Comparison of ENCODE assay signal across 9 mouse cellular contexts in the genomic region with DNA sequence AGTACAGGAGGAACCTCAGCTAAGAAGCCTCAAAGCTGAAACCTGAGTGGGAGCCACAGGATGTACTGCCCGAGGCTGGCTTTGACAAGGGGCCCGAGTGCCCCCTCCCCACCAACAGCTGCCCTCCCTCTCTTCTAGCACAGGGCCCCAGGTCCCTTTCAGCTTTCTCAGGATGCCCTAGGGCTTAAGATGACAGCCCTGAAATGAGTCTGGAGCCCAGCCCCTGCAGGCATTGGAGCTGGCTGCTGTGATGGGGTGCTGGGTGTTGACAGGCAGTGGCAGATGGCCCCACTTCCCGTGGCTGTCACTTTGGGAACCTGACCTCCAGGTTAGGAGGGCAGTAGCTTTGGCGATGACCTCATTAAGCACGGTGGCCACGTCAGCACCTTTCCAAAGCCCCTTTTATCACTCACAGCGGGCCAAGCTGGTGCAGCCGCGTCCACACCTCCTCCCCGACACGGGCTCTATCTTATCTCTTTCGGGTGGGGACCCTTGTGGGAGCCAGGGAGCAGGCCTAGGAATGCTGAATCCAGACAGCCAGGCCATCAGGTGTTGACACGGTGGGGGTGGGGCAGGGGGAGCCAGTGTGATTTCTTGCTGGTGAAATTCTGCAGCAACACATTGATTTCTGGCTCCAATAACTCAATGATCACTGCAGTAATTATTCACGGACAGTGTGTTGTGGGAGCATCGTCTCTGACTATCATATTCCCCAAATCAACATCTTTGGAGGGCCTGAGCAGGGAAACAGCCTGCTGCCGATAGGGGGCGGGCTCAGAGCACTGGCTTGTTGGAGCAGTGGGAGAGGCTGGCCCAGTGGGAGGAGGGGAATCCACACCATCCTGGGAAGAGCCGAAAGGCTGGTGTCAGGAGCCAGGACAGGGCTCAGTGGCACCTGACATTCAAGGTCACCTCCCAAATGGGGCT. TPM values are rescaled to one million over a fixed set of nuclear protein-coding genes. Genes with fewer than 3 reads are reported as not detected.
DNase-seq lines count a peak whose midpoint lies in the region; ATAC-seq and TF ChIP-seq lines count a peak whose summit lies in the region.
"Had no signal": no experiment of that assay in that cellular context is flagged by ENCODE, and none has a peak within 500 bp of the region (broad histone marks: within the 10 kb centered on the region; RNA-seq: fewer than 3 reads in every experiment).

No protein-coding gene starts in this region.

- TF ChIP-seq CTCF in forebrain, postnatal 0 days (IDR thresholded peaks at IDR 0.05; ENCODE audit: low read depth), result peak; percentile 67
- peak; percentile 74 for TF ChIP-seq CTCF in lung, embryonic 14.5 days (IDR thresholded peaks at IDR 0.05; ENCODE audit: low read depth)

- no peak overlapping the region for H3K27ac ChIP-seq in forebrain, postnatal 0 days (ENCODE audit: low read depth, low read length)
- H3K27ac ChIP-seq in intestine, embryonic 14.5 days (ENCODE audit: low read depth), result no peak overlapping the region
- H3K27ac ChIP-seq in lung, embryonic 14.5 days (ENCODE audit: low read depth), result no peak overlapping the region
- no peak overlapping the region for H3K27ac ChIP-seq in stomach, embryonic 15.5 days
- H3K27ac ChIP-seq: neural tube, embryonic 13.5 days had no signal

- H3K9ac ChIP-seq in forebrain, postnatal 0 days, result no peak overlapping the region
- H3K9ac ChIP-seq in intestine, embryonic 14.5 days (ENCODE audit: low read length), result no peak overlapping the region
- H3K9ac ChIP-seq in lung, embryonic 14.5 days, result no peak overlapping the region
- no peak overlapping the region for H3K9ac ChIP-seq in stomach, embryonic 15.5 days
- H3K9ac ChIP-seq: neural tube, embryonic 13.5 days had no signal

- H3K36me3 ChIP-seq in forebrain, postnatal 0 days (ENCODE audit: insufficient read depth), result no peaks in the 10 kb centered on the region
- H3K36me3 ChIP-seq in intestine, embryonic 14.5 days (ENCODE audit: control insufficient read depth, insufficient read depth, low read length), result no peaks in the 10 kb centered on the region
- H3K36me3 ChIP-seq in lung, embryonic 14.5 days (ENCODE audit: insufficient read depth), result no peaks in the 10 kb centered on the region
- H3K36me3 ChIP-seq in stomach, embryonic 15.5 days, result no peaks in the 10 kb centered on the region
- H3K36me3 ChIP-seq: neural tube, embryonic 13.5 days had no signal

- 0 out of 2 replicates have a peak, but pooled peaks cover 8% of the 10 kb centered on the region for H3K4me1 ChIP-seq in forebrain, postnatal 0 days (ENCODE audit: insufficient read depth)
- H3K4me1 ChIP-seq in intestine, embryonic 14.5 days (replicated peaks; ENCODE audit: control insufficient read depth, insufficient read depth, low read length), result peaks cover 14% of the 10 kb centered on the region
- H3K4me1 ChIP-seq in lung, embryonic 14.5 days (ENCODE audit: insufficient read depth), result peaks cover 13% of the 10 kb centered on the region
- H3K4me1 ChIP-seq in stomach, embryonic 15.5 days, result peaks cover 14% of the 10 kb centered on the region

- intact Hi-C loops in heart, postnatal 25 days (cut with DNase I), result loop anchor here (2.0 kb wide), 1 partner anchor 63 kb away; no protein-coding TSS in a partner anchor

- H3K27me3 ChIP-seq in forebrain, postnatal 0 days (ENCODE audit: insufficient read depth, low read length), result no peaks in the 10 kb centered on the region
- no peaks in the 10 kb centered on the region for H3K27me3 ChIP-seq in intestine, embryonic 14.5 days (replicated peaks; ENCODE audit: control insufficient read depth, insufficient read depth, low read length)
- H3K27me3 ChIP-seq in lung, embryonic 14.5 days (ENCODE audit: insufficient read depth, low read length), result no peaks in the 10 kb centered on the region
- no peaks in the 10 kb centered on the region for H3K27me3 ChIP-seq in stomach, embryonic 15.5 days (replicated peaks)

- no peak overlapping the region for H3K4me2 ChIP-seq in forebrain, postnatal 0 days (ENCODE audit: low read depth)
- H3K4me2 ChIP-seq in intestine, embryonic 14.5 days (ENCODE audit: low read length), result no peak overlapping the region
- H3K4me2 ChIP-seq in lung, embryonic 14.5 days, result no peak overlapping the region
- H3K4me2 ChIP-seq in stomach, embryonic 15.5 days, result no peak overlapping the region
- H3K4me2 ChIP-seq: neural tube, embryonic 13.5 days had no signal

- no peak overlapping the region for H3K4me3 ChIP-seq in forebrain, postnatal 0 days (ENCODE audit: low read depth, low read length)
- no peak overlapping the region for H3K4me3 ChIP-seq in intestine, embryonic 14.5 days (ENCODE audit: low read depth, low read length)
- H3K4me3 ChIP-seq in lung, embryonic 14.5 days (ENCODE audit: low read depth, low read length), result no peak overlapping the region
- H3K4me3 ChIP-seq in stomach, embryonic 15.5 days (replicated peaks), result no peak overlapping the region
- H3K4me3 ChIP-seq: neural tube, embryonic 13.5 days had no signal

- peak; percentile 55 for ATAC-seq in forebrain, postnatal 0 days
- peak; percentile 57 for ATAC-seq in intestine, embryonic 14.5 days (replicated peaks; ENCODE audit: low FRiP score, low TSS enrichment, low read depth)
- peak; percentile 40; the same call in 1 of the 2 replicates for ATAC-seq in lung, embryonic 14.5 days (ENCODE audit: insufficient read depth)
- peak; percentile 23; the same call in 1 of the 2 replicates for ATAC-seq in stomach, embryonic 15.5 days (ENCODE audit: insufficient read depth, low FRiP score, low read depth)

- no peaks in the 10 kb centered on the region for H3K9me3 ChIP-seq in forebrain, postnatal 0 days (ENCODE audit: low read length)
- H3K9me3 ChIP-seq in intestine, embryonic 14.5 days (ENCODE audit: control insufficient read depth, low read length), result no peaks in the 10 kb centered on the region
- no peaks in the 10 kb centered on the region for H3K9me3 ChIP-seq in lung, embryonic 14.5 days (ENCODE audit: low read depth, low read length)
- no peaks in the 10 kb centered on the region for H3K9me3 ChIP-seq in stomach, embryonic 15.5 days
- H3K9me3 ChIP-seq: neural tube, embryonic 13.5 days had no signal

- peak; percentile 94 for DNase-seq in heart, adult 11 months
- DNase-seq in heart, postnatal 25 days (ENCODE audit: low spot score), result no peak
- peak; percentile 50 for DNase-seq in NIH3T3 (ENCODE audit: low read depth)
- peak; percentile 31 for DNase-seq in forebrain, postnatal 0 days
- DNase-seq in intestine, embryonic 14.5 days (ENCODE audit: low spot score), result no peak
- DNase-seq in lung, embryonic 14.5 days, result peak; percentile 62
- no peak for DNase-seq in spleen, postnatal 36 days (ENCODE audit: low spot score in 2 of 2)

- 41% methylated on average over 18 of the region's 18 CpGs for WGBS in forebrain, postnatal 0 days
- 24% methylated on average over 18 of the region's 18 CpGs for WGBS in intestine, embryonic 14.5 days
- 11% methylated on average over 18 of the region's 18 CpGs for WGBS in lung, embryonic 14.5 days
- 21% methylated on average over 18 of the region's 18 CpGs for WGBS in stomach, embryonic 15.5 days

RNA-seq across cellular contexts. Expression of gene B230104I21Rik, which starts 57.5 kb away (rescaled TPM):
- total RNA-seq in heart, postnatal 25 days (2021), result not detected
- 0.54 and 0.90 TPM in 2 replicates for total RNA-seq in forebrain, postnatal 0 days (2014; rRNA removed)
- not detected in 2 replicates for polyA plus RNA-seq in forebrain, postnatal 0 days (2015; fragmentation: Nextera tagmentation; extraction: Ambion mirVana)
- 0.22 TPM in 1 of 2 replicates, not detected in the other for polyA plus RNA-seq in intestine, embryonic 14.5 days (2014; fragmentation: Nextera tagmentation; extraction: Ambion mirVana)
- polyA plus RNA-seq in lung, embryonic 14.5 days (2014; fragmentation: Nextera tagmentation; extraction: Ambion mirVana), result not detected in 2 replicates
- polyA plus RNA-seq in stomach, embryonic 15.5 days (2015; fragmentation: Nextera tagmentation; extraction: Ambion mirVana), result not detected in 2 replicates
- polyA plus RNA-seq: neural tube, embryonic 13.5 days had no signal

Comparison
In these comparisons a context has a peak if more than half of its experiments do, and no peak if none do; other contexts are left out.
1. DNase-seq: peak in heart, adult 11 months (single experiment), NIH3T3 (single experiment), forebrain, postnatal 0 days (single experiment) and lung, embryonic 14.5 days (single experiment); none in heart, postnatal 25 days (single experiment), intestine, embryonic 14.5 days (single experiment) and spleen, postnatal 36 days (0 of 2).
2. Peak in every context shown above with its lines, with median percentiles within 50 percentile points of each other: ATAC-seq.